Mouse (Mus musculus) cortical plate, adult 2 months (tissue): ENCODE results near the gene Ints1.

Source experiments
- CTCF ChIP-seq: fragments of 200-500 bp; IDR thresholded peaks from 2 replicates; pipeline ENCODE4 v1.5.1; 2011; ENCODE audit warnings: mild to moderate bottlenecking, control low read depth, low read length; ENCODE audit not compliant: insufficient read depth; ENCODE audit errors: extremely low read depth
- POLR2A ChIP-seq: fragments of 200-500 bp; IDR thresholded peaks from 2 replicates; pipeline ENCODE4 v1.6.1; 2011; ENCODE audit warnings: mild to moderate bottlenecking, low read length, control low read depth; ENCODE audit not compliant: insufficient read depth; ENCODE audit errors: extremely low read depth

DNA sequence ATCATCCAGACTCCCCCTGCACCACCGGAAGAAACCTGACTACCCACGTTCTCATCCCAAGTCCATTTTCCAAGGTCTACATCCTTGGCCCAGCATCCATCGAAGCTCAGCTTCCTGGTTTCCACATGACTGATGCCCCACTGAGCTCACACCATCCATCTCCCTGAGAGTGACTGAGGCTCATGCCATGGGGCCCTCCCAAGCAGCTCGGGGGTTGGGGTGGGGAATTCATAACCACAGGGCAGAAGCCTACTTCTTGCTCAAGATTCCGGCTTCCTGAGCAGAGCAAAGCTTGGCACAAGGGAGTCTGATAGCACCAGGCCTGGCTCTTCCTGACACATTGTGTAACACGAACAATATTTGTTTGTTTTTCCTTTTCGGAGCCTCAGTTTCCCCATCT is 40.7 kb downstream of the Ints1 start:
- no peak for TF ChIP-seq CTCF
- no peak for TF ChIP-seq POLR2A
